Mouse (Mus musculus) colon, adult 2 months (tissue): ENCODE measurements around the gene B4galt4. TPM values are rescaled to one million over a fixed set of nuclear protein-coding genes. Genes with fewer than 3 reads are reported as not detected.

ENCODE experiments used
- polyA plus RNA-seq: library from polyadenylated mRNA; depleted of rRNA; stranded (reverse); fragments of >200 nt; gene quantifications from 2 replicates; pipeline ENCODE4 v1.2.3, GENCODE M21; 2012; rRNA removed

The B4galt4 gene
- 17.4 and 23.6 TPM in 2 replicates for polyA plus RNA-seq

DNA sequence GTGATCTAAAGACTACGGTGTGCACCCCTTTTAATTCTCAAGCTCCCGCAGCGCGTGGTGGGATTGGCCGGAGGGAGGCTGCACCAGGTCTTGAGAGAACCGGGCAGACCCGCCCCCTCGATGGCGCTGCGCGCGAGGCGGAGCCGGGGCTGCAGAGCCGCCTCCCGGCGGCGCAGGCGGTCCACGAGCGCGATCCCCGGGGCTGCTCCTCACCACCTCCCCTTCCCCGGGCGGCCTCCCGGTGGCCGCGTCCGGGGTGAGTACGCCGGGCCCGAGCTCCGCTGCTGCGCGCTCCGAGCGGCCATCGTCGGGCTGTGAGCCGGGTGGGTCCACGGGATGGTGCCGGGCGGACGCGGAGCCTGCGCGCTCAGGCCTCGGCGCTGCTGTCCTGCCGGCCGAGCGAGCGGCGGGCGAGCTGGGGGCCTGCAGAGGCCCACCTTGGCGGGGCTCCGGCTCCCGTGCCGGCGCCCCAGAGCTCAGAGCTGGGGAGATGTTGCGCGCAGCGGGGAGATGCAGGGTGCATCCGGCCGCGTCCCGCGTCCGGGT lies at the start of gene B4galt4:
B4galt4 (plus strand) TSS at position 152 of the 546 bp plus-strand sequence.

DNA sequence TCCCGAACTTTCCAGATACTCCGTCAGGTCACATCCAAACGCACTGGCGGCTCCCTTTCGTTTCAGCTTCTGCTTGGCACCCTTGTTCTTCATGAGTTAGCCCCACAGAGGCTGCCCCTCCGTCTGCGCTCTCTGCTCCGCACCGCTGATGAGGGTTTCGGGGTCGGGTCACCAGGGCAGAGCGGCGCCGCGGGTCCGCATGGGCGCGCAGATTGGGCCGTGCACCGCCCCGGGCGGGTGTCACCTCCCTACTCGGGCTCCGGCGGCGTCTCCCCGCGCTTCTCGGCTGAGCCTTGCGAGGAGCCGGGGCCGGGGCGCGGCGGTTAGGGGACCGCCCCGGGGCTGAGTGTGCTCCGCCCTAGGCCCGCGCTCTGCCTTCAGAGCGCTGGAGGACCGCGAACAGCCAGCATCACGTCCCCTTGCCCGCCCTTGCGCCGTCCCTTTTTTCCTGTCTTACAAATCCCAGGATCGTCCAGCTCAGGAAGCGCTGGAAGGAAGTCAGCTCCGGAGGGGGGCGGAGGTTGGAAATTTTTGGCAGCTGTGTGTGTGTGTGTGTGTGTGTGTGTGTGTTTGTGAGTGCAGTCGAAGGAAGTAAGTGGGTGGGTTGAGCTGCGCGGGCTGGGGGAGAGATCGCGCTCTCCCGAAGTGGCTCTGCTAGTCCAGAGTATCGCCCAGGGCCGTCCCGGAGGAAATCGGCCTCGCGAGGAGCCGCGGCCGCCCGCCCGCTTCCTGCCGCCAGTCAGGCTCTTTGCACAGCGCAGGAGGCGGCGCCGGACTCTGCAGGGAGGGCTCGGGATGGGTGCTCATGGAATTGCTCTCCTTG lies 29.3 kb upstream of the B4galt4 start, which contains the start of gene Arhgap31:
Arhgap31 (minus strand) TSS at position 694 of the 823 bp plus-strand sequence.

DNA sequence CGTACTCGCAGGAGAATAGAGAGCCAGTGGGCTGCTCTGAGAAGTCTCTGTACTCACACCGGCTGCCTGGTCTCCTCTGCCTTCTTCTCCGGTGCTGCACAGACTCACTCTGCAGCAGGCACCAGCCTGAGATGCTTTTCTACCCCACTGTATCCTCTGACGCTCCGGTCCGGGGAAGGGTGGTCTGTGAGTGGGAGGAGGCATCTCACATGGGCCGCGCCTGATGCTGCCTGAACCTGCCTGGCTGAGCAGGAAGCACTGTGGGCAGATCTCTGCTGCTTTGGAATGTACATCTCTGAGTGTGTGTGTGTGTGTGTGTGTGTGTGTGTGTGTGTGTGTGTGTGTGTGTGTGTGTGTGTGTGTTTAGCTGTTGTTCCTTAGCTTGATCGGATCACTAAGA lies 58.0 kb downstream of the B4galt4 start, which contains the start of gene Upk1b:
Upk1b (minus strand) TSS at position 238 of the 400 bp plus-strand sequence.

Other genes starting within 250 kb of the B4galt4 start
- gene Timmdc1, start 219.6 kb upstream of the B4galt4 start, polyA plus RNA-seq, result 19.5 and 35.3 TPM in 2 replicates
- gene Poglut1, start 192.0 kb upstream of the B4galt4 start, polyA plus RNA-seq, result 8.8 and 9.5 TPM in 2 replicates
- 51.5 and 60.9 TPM in 2 replicates for gene Tmem39a, start 183.6 kb upstream of the B4galt4 start, polyA plus RNA-seq
- 2.7 and 3.6 TPM in 2 replicates for gene Arhgap31, start 29.0 kb upstream of the B4galt4 start, polyA plus RNA-seq
- gene Upk1b, start 58.1 kb downstream of the B4galt4 start, polyA plus RNA-seq, result 2.5 TPM in 2 replicates
- gene 4930435E12Rik, start 86.5 kb downstream of the B4galt4 start, polyA plus RNA-seq, result not detected in 2 replicates
- gene Igsf11, start 150.4 kb downstream of the B4galt4 start, polyA plus RNA-seq, result 0.73 and 0.95 TPM in 2 replicates